Mouse (Mus musculus) embryonic facial prominence, embryonic 15.5 days (tissue): ENCODE results near the gene Fam181a. TPM values are rescaled to one million over a fixed set of nuclear protein-coding genes. Genes with fewer than 3 reads are reported as not detected.

Source experiments
- ATAC-seq: fragments of 200-750 bp; cut with Nextera tagmentation; 2 replicates; pipeline ENCODE4 v1.8.0; 2017; ENCODE audit warnings: low read depth, moderate TSS enrichment; ENCODE audit not compliant: insufficient number of reproducible peaks, low FRiP score, low TSS enrichment
- H3K27ac ChIP-seq: fragments of 300-500 bp; sonication (generic); replicated peaks from 2 replicates; pipeline ENCODE4 v1.5.1; 2015; ENCODE audit warnings: mild to moderate bottlenecking, inconsistent platforms
- H3K27me3 ChIP-seq: fragments of 300-500 bp; sonication (generic); 2 replicates; pipeline ENCODE4 v1.6.1; 2015; ENCODE audit warnings: inconsistent platforms
- H3K36me3 ChIP-seq: fragments of 300-500 bp; sonication (generic); 2 replicates; pipeline ENCODE4 v1.6.1; 2015; ENCODE audit warnings: mild to moderate bottlenecking, inconsistent platforms
- H3K4me1 ChIP-seq: fragments of 300-500 bp; sonication (generic); 2 replicates; pipeline ENCODE4 v1.6.1; 2015; ENCODE audit warnings: inconsistent platforms
- H3K4me2 ChIP-seq: fragments of 300-500 bp; sonication (generic); replicated peaks from 2 replicates; pipeline ENCODE4 v1.6.1; 2015; ENCODE audit warnings: mild to moderate bottlenecking, inconsistent platforms
- H3K4me3 ChIP-seq: fragments of 300-500 bp; sonication (generic); replicated peaks from 2 replicates; pipeline ENCODE4 v1.5.1; 2015; ENCODE audit warnings: mild to moderate bottlenecking, inconsistent platforms
- H3K9ac ChIP-seq: fragments of 300-500 bp; sonication (generic); 2 replicates; pipeline ENCODE4 v1.6.1; 2015; ENCODE audit warnings: inconsistent platforms
- H3K9me3 ChIP-seq: fragments of 300-500 bp; sonication (generic); replicated peaks from 2 replicates; pipeline ENCODE4 v1.6.1; 2016; ENCODE audit warnings: inconsistent platforms
- WGBS: fragments of 180-500 bp; shearing (Covaris S2); methylation state at CpG from one replicate; pipeline ENCODE4 v1.1.7; 2015; 5-methylcytosine and 5-hydroxymethylcytosine counted together
- polyA plus RNA-seq: library from polyadenylated mRNA; unstranded; fragments of >200 nt; fragmentation: Nextera tagmentation; extraction: Ambion mirVana; gene quantifications from 2 replicates; pipeline ENCODE4 v1.2.1, GENCODE M21; 2015

Gene Fam181a
- polyA plus RNA-seq, 1 experiment from 2014 or later, result not detected

DNA sequence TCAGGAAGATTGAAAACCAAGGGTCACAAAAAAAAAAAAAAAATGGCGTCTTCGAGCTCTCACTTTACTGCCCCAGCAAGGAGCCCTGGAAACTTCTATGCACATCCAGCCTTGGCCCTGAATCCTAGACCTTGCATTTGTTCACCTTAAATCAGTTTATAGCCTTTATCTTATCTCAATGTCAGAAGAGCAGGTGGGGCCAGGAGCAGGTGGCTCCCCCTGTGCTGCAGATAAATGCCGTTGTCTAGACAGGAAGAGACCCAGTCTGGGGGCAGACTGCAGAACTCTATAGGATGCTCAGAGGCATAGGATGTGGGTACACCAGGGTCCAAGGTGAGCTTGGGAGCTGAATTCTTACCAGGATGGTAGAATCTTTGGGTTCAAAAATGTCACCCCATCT is 18.4 kb upstream of the Fam181a start:
- no peaks in the 10 kb centered on the region for H3K36me3 ChIP-seq
- H3K9me3 ChIP-seq, result no peaks in the 10 kb centered on the region
- H3K27ac ChIP-seq, result no peak overlapping the region
- H3K27me3 ChIP-seq, result no peaks in the 10 kb centered on the region
- no peak overlapping the region for H3K4me3 ChIP-seq
- no peak overlapping the region for H3K9ac ChIP-seq
- WGBS, result 81% methylated on average over 3 of the region's 3 CpGs
- no peaks in the 10 kb centered on the region for H3K4me1 ChIP-seq
- no peak overlapping the region for H3K4me2 ChIP-seq
- no peak for ATAC-seq

DNA sequence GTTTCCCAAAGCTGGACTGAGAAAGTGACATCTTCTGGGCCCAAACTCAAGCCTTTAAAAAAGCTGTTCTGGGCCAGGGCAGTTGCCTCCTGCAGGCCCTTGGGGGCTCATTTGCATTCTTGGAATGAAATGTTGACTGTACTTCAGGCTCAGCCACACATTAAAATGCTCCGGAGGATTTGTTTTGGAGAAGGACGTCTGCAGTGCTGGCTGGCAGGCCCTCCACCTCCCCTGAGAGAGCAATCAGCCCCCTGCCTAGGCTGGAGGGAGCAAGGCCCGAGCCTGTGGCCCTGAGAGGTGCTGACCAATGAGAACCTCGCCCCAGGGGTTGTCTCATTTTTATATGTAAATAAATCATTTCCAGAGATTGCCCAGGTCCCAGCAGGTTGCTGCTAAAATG is 14.5 kb upstream of the Fam181a start:
- no peaks in the 10 kb centered on the region for H3K27me3 ChIP-seq
- H3K4me2 ChIP-seq, result no peak overlapping the region
- H3K4me3 ChIP-seq, result no peak overlapping the region
- no peaks in the 10 kb centered on the region for H3K9me3 ChIP-seq
- H3K27ac ChIP-seq, result no peak overlapping the region
- ATAC-seq, result no peak
- H3K9ac ChIP-seq, result no peak overlapping the region
- no peaks in the 10 kb centered on the region for H3K36me3 ChIP-seq
- H3K4me1 ChIP-seq, result no peaks in the 10 kb centered on the region
- WGBS, result 17% methylated on average over 4 of the region's 4 CpGs

DNA sequence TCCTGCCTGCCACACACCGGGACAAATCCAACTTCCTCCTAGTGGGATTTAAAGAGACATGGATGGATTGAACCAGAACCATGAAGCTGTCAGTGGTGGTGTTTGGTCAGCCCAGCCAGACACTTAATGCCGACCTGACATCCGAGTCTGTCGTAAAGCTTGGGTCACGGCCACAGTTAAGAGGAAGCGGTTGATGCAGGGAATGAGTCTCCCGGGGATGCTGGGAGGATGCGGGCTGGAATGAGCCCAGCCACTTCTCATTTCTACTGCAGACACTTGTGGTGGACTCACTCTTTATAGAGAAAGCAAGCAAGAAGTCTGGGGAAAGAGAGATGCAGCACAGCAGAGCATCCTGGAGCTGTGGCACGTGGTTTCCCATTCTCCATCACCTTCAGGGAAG is 10.3 kb upstream of the Fam181a start:
- H3K27me3 ChIP-seq, result no peaks in the 10 kb centered on the region
- no peak for ATAC-seq
- H3K4me1 ChIP-seq, result no peaks in the 10 kb centered on the region
- no peaks in the 10 kb centered on the region for H3K9me3 ChIP-seq
- H3K27ac ChIP-seq, result no peak overlapping the region
- WGBS, result 58% methylated on average over 9 of the region's 9 CpGs
- H3K36me3 ChIP-seq, result no peaks in the 10 kb centered on the region
- H3K4me3 ChIP-seq, result no peak overlapping the region
- H3K4me2 ChIP-seq, result no peak overlapping the region
- H3K9ac ChIP-seq, result no peak overlapping the region

GRCm38 (mm10) chr12:103301645-103302044 is 9.1 kb upstream of the Fam181a start:
- ATAC-seq, result no peak
- no peaks in the 10 kb centered on the region for H3K9me3 ChIP-seq
- H3K9ac ChIP-seq, result no peak overlapping the region
- H3K27ac ChIP-seq, result no peak overlapping the region
- H3K4me1 ChIP-seq, result no peaks in the 10 kb centered on the region
- 43% methylated on average over 2 of the region's 2 CpGs for WGBS
- no peaks in the 10 kb centered on the region for H3K36me3 ChIP-seq
- H3K4me3 ChIP-seq, result no peak overlapping the region
- no peaks in the 10 kb centered on the region for H3K27me3 ChIP-seq
- H3K4me2 ChIP-seq, result no peak overlapping the region

DNA sequence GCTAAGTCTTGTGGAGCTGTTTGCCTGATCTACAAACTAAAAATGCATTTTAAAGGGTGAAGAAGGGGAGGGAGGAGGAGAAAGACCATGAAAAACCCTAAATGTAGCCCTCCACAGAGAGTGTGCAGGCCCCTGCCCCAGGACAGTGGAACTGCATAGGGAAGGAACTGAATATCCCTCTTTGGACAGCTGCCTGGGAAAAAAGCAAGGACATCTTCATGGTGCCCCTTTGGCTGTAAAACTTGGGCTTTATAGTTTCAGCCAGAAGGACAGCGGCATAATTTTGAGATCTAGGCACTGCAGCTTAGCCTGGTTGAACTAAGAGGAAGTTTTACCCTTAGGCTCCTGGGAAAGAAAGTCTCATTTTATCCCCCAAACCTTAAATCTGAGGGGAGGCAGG is 7.8 kb upstream of the Fam181a start:
- Histone ChIP-seq H3K4me1 (no peaks in the 10 kb centered on the region), H3K9me3 (no peaks in the 10 kb centered on the region), H3K27me3 (no peaks in the 10 kb centered on the region), H3K4me2 (no peak overlapping the region), H3K36me3 (no peaks in the 10 kb centered on the region), H3K27ac (no peak overlapping the region), H3K9ac (no peak overlapping the region), H3K4me3 (no peak overlapping the region)
- no peak for ATAC-seq
- 70% methylated on average over 1 of the region's 1 CpGs for WGBS

GRCm38 (mm10) chr12:103306224-103306623 is 4.6 kb upstream of the Fam181a start:
- Histone ChIP-seq H3K27ac (no peak overlapping the region), H3K4me3 (no peak overlapping the region), H3K4me1 (no peaks in the 10 kb centered on the region), H3K4me2 (no peak overlapping the region), H3K27me3 (no peaks in the 10 kb centered on the region), H3K9me3 (no peaks in the 10 kb centered on the region), H3K9ac (no peak overlapping the region), H3K36me3 (no peaks in the 10 kb centered on the region)
- no peak for ATAC-seq
- WGBS, result 27% methylated on average over 2 of the region's 2 CpGs

DNA sequence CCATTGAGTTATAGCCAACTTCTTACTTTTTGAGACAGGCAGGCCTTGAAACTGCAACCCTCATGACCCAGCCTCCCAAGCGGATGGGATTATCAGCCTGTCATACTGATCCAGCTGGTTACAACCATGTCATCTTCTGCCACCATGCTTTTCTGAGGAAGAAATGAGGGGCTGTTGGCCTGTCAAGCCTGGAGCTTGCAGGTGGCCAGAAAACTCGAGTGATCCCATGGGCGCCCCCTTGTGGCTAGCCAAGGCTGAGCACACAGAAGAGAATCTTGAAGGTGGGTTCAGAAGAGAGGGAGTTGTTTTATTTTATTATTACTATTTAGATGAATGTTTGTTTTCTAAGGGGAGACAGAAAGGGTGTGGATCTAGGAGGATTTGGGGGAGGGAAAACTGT is 4.1 kb upstream of the Fam181a start:
- ATAC-seq, result no peak
- no peak overlapping the region for H3K4me2 ChIP-seq
- H3K4me1 ChIP-seq, result no peaks in the 10 kb centered on the region
- H3K36me3 ChIP-seq, result no peaks in the 10 kb centered on the region
- H3K9me3 ChIP-seq, result no peaks in the 10 kb centered on the region
- H3K9ac ChIP-seq, result no peak overlapping the region
- no peaks in the 10 kb centered on the region for H3K27me3 ChIP-seq
- WGBS, result 23% methylated on average over 3 of the region's 3 CpGs
- H3K4me3 ChIP-seq, result no peak overlapping the region
- no peak overlapping the region for H3K27ac ChIP-seq

DNA sequence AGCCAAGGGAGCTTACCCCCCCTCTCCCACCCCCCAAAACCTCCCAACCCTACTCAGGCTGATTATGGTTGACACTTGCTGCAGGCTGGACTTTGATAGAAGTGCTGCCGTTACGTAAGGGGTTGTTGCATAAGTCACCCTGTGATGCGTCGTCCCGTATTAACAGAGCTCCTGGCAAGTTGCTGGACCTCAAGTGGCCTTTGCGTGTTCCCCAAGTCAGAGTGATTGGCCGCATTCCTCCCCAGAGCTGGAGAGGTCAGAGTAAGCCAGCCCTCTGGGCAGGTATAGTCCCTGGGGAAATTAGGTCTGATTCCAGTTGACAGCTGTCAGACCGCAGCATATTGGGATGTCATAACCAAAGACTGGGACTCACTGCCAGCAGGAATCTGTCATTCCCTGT is 1.1 kb downstream of the Fam181a start:
- Histone ChIP-seq H3K27ac (no peak overlapping the region), H3K36me3 (no peaks in the 10 kb centered on the region), H3K4me2 (no peak overlapping the region), H3K9ac (no peak overlapping the region), H3K4me1 (peaks cover 5% of the 10 kb centered on the region), H3K27me3 (peaks cover 30% of the 10 kb centered on the region), H3K9me3 (no peaks in the 10 kb centered on the region), H3K4me3 (no peak overlapping the region)
- ATAC-seq, result no peak
- 53% methylated on average over 8 of the region's 8 CpGs for WGBS

- Histone ChIP-seq H3K4me3 (no peak overlapping the region), H3K4me2 (no peak overlapping the region), H3K27ac (no peak overlapping the region), H3K36me3 (no peaks in the 10 kb centered on the region), H3K9me3 (no peaks in the 10 kb centered on the region), H3K9ac (no peak overlapping the region), H3K4me1 (peaks cover 5% of the 10 kb centered on the region), H3K27me3 (peaks cover 30% of the 10 kb centered on the region)
- ATAC-seq, result no peak
- 77% methylated on average over 6 of the region's 6 CpGs for WGBS
Observed at GRCm38 (mm10) chr12:103313274-103313673, 2.5 kb downstream of the Fam181a start.

GRCm38 (mm10) chr12:103313871-103314639 is 3.3 kb downstream of the Fam181a start:
- peaks cover 5% of the 10 kb centered on the region for H3K4me1 ChIP-seq
- H3K4me2 ChIP-seq, result no peak overlapping the region
- H3K27ac ChIP-seq, result no peak overlapping the region
- ATAC-seq, result no peak
- H3K27me3 ChIP-seq, result peaks cover 30% of the 10 kb centered on the region
- no peaks in the 10 kb centered on the region for H3K36me3 ChIP-seq
- H3K4me3 ChIP-seq, result no peak overlapping the region
- no peak overlapping the region for H3K9ac ChIP-seq
- 60% methylated on average over 21 of the region's 21 CpGs for WGBS
- no peaks in the 10 kb centered on the region for H3K9me3 ChIP-seq

- ATAC-seq, result no peak
- Histone ChIP-seq H3K9ac (no peak overlapping the region), H3K36me3 (no peaks in the 10 kb centered on the region), H3K4me1 (peaks cover 5% of the 10 kb centered on the region), H3K4me3 (peak overlapping the region; percentile 17; the same call in 1 of the 2 replicates), H3K27me3 (peaks cover 30% of the 10 kb centered on the region), H3K27ac (no peak overlapping the region), H3K4me2 (peak overlapping the region; percentile 42), H3K9me3 (no peaks in the 10 kb centered on the region)
- 2% methylated on average over 25 of the region's 25 CpGs for WGBS
Observed at GRCm38 (mm10) chr12:103314640-103315361, 4.0 kb downstream of the Fam181a start.
